Mouse (Mus musculus): Measurements from ENCODE around the gene Gm36210.
"Not testable (repeated sequence)": the region's sequence is repeated elsewhere in the genome, so short reads cannot be mapped to it uniquely, and the experiment has no call there.

GRCm38 (mm10) chr7:4879036-4879435 is 27.3 kb downstream of the Gm36210 start:
- not testable (repeated sequence) for TF ChIP-seq CTCF (IDR thresholded peaks at IDR 0.05; ENCODE audit: low read depth, low read length); POLR2A (IDR thresholded peaks at IDR 0.05; ENCODE audit: borderline replicate concordance, low read depth, low read length)

Data from bone marrow macrophage, adult 2 months (primary cell).